Mouse (Mus musculus): ENCODE data around the gene Mapkbp1. TPM values are rescaled to one million over a fixed set of nuclear protein-coding genes. Genes with fewer than 3 reads are reported as not detected.
A peak's percentile ranks its signal among the peaks of the same experiment; 100 is the strongest.

Gene Mapkbp1
- polyA plus RNA-seq, 1 experiment from 2014 or later: 5.4 TPM

- Histone ChIP-seq H3K27me3 (no peaks in the 10 kb centered on the region), H3K36me3 (no peaks in the 10 kb centered on the region), H3K4me2 (replicated peaks) (no peak overlapping the region), H3K4me1 (no peaks in the 10 kb centered on the region), H3K9ac (replicated peaks) (no peak overlapping the region), H3K9me3 (no peaks in the 10 kb centered on the region), H3K4me3 (no peak overlapping the region), H3K27ac (replicated peaks) (no peak overlapping the region)
- WGBS: 68% methylated on average over 6 of the region's 6 CpGs
- ATAC-seq (replicated peaks): no peak
Measured at GRCm38 (mm10) chr2:120060190-120060589, 87.7 kb downstream of the Mapkbp1 start.

GRCm38 (mm10) chr2:120060651-120061050, 88.2 kb downstream of the Mapkbp1 start:
- Histone ChIP-seq H3K9me3 (no peaks in the 10 kb centered on the region), H3K9ac (replicated peaks) (no peak overlapping the region), H3K4me3 (no peak overlapping the region), H3K36me3 (no peaks in the 10 kb centered on the region), H3K4me1 (no peaks in the 10 kb centered on the region), H3K27me3 (no peaks in the 10 kb centered on the region), H3K27ac (replicated peaks) (no peak overlapping the region), H3K4me2 (replicated peaks) (no peak overlapping the region)
- WGBS: 78% methylated on average over 9 of the region's 9 CpGs
- ATAC-seq (replicated peaks): no peak

GRCm38 (mm10) chr2:120062248-120062647, 89.7 kb downstream of the Mapkbp1 start:
- no peak for ATAC-seq (replicated peaks)
- H3K4me1 ChIP-seq: no peaks in the 10 kb centered on the region
- no peaks in the 10 kb centered on the region for H3K27me3 ChIP-seq
- H3K4me3 ChIP-seq: no peak overlapping the region
- no peaks in the 10 kb centered on the region for H3K36me3 ChIP-seq
- WGBS: 70% methylated on average over 8 of the region's 8 CpGs
- no peaks in the 10 kb centered on the region for H3K9me3 ChIP-seq
- H3K4me2 ChIP-seq (replicated peaks): no peak overlapping the region
- H3K9ac ChIP-seq (replicated peaks): no peak overlapping the region
- no peak overlapping the region for H3K27ac ChIP-seq (replicated peaks)

DNA sequence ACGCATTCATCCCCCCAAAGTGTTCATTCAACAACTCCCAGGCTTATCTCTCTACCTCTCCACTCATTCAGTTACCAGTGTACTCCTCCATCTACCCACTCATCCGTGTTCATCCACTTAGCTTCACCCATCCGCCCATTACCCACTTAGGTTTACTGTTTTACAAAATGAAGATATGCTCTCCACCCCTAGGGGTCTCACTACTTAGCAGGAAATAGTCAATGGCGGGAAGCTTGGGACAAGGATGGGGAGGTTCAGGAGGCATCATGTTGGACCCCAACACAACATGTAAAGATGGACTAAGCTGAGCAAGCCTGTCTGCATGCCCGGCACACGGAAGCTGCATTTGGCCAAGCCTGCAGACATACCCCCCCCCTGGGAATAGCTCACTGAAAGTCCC, 92.1 kb downstream of the Mapkbp1 start:
- no peaks in the 10 kb centered on the region for H3K4me1 ChIP-seq
- H3K4me2 ChIP-seq (replicated peaks): no peak overlapping the region
- H3K9me3 ChIP-seq: no peaks in the 10 kb centered on the region
- H3K36me3 ChIP-seq: no peaks in the 10 kb centered on the region
- no peak overlapping the region for H3K4me3 ChIP-seq
- H3K27ac ChIP-seq (replicated peaks): no peak overlapping the region
- ATAC-seq (replicated peaks): no peak
- 85% methylated on average over 6 of the region's 6 CpGs for WGBS
- no peak overlapping the region for H3K9ac ChIP-seq (replicated peaks)
- H3K27me3 ChIP-seq: no peaks in the 10 kb centered on the region

- WGBS: 90% methylated on average over 10 of the region's 10 CpGs
- Histone ChIP-seq H3K4me1 (no peaks in the 10 kb centered on the region), H3K4me2 (replicated peaks) (no peak overlapping the region), H3K9me3 (no peaks in the 10 kb centered on the region), H3K36me3 (no peaks in the 10 kb centered on the region), H3K27ac (replicated peaks) (no peak overlapping the region), H3K27me3 (no peaks in the 10 kb centered on the region), H3K4me3 (no peak overlapping the region), H3K9ac (replicated peaks) (no peak overlapping the region)
- no peak for ATAC-seq (replicated peaks)
Measured at GRCm38 (mm10) chr2:120065243-120065642, 92.7 kb downstream of the Mapkbp1 start.

DNA sequence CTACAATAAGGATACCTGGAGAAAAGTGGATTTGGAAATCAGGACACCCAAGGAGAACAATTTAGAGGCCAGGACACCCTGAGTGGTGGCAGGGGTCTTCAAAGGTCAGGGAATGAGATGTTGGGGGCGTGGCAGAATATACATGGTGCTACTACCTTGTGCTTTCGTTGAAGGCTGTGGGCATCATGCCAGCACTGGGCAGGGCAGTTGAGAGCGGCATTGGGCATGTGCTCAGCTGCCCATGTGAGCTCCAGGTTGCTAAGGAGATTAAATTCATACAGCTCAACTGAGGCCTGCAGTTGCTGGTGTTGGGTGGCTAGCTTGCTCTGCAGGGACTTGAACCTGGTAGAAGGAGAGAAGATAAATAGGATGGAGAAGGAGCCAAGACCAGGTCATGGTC, 93.7 kb downstream of the Mapkbp1 start:
- H3K4me3 ChIP-seq: no peak overlapping the region
- H3K27me3 ChIP-seq: no peaks in the 10 kb centered on the region
- WGBS: 57% methylated on average over 3 of the region's 3 CpGs
- no peak overlapping the region for H3K9ac ChIP-seq (replicated peaks)
- H3K36me3 ChIP-seq: no peaks in the 10 kb centered on the region
- no peak overlapping the region for H3K4me2 ChIP-seq (replicated peaks)
- H3K27ac ChIP-seq (replicated peaks): no peak overlapping the region
- no peaks in the 10 kb centered on the region for H3K4me1 ChIP-seq
- H3K9me3 ChIP-seq: no peaks in the 10 kb centered on the region
- no peak for ATAC-seq (replicated peaks)

GRCm38 (mm10) chr2:120068555-120069465, 96.3 kb downstream of the Mapkbp1 start:
- H3K27me3 ChIP-seq: no peaks in the 10 kb centered on the region
- no peaks in the 10 kb centered on the region for H3K9me3 ChIP-seq
- no peak overlapping the region for H3K9ac ChIP-seq (replicated peaks)
- no peak overlapping the region for H3K4me3 ChIP-seq
- H3K4me1 ChIP-seq: no peaks in the 10 kb centered on the region
- ATAC-seq (replicated peaks): peak; percentile 48; the same call in 1 of the 2 replicates
- H3K36me3 ChIP-seq: no peaks in the 10 kb centered on the region
- no peak overlapping the region for H3K27ac ChIP-seq (replicated peaks)
- WGBS: 38% methylated on average over 16 of the region's 16 CpGs
- no peak overlapping the region for H3K4me2 ChIP-seq (replicated peaks)

DNA sequence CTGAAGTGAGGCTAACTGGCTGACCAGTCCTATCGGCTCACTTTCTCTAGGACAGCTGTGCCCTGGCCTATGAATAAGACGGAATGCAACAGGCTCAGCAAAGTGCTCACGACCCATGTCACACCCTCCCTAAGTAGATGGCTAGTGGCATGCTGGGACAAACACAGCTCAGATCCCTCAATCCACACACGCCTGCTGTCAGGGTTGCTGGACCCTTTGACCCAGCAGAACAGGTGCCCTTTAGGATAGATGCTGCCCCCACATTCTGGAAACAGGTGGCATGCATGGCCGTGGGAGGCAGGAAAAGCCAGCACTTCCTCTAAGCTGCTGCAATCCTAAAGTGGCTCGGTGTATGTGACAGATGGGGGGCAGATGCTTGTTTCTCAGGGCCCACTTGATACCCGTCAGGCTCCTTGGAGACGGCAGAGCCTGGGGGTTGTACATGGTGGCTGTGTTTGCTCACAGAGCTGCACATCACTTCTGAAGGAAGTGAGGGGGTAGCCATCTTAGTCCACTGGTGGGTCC, 97.0 kb downstream of the Mapkbp1 start:
- H3K4me3 ChIP-seq: no peak overlapping the region
- H3K27me3 ChIP-seq: 0 out of 2 replicates have a peak, but pooled peaks cover under 1% of the 10 kb centered on the region
- H3K9ac ChIP-seq (replicated peaks): no peak overlapping the region
- no peaks in the 10 kb centered on the region for H3K36me3 ChIP-seq
- no peak overlapping the region for H3K27ac ChIP-seq (replicated peaks)
- H3K4me1 ChIP-seq: no peaks in the 10 kb centered on the region
- no peak for ATAC-seq (replicated peaks)
- H3K4me2 ChIP-seq (replicated peaks): no peak overlapping the region
- no peaks in the 10 kb centered on the region for H3K9me3 ChIP-seq
- 63% methylated on average over 8 of the region's 8 CpGs for WGBS

- Histone ChIP-seq H3K36me3 (no peaks in the 10 kb centered on the region), H3K27ac (replicated peaks) (no peak overlapping the region), H3K4me3 (no peak overlapping the region), H3K4me2 (replicated peaks) (no peak overlapping the region), H3K9ac (replicated peaks) (no peak overlapping the region), H3K9me3 (no peaks in the 10 kb centered on the region), H3K27me3 (peaks cover 21% of the 10 kb centered on the region), H3K4me1 (peaks cover 8% of the 10 kb centered on the region)
- no peak for ATAC-seq (replicated peaks)
- 93% methylated on average over 4 of the region's 4 CpGs for WGBS
Measured at GRCm38 (mm10) chr2:120074096-120074495, 101.6 kb downstream of the Mapkbp1 start.

- under 1% methylated on average over 36 of the region's 36 CpGs for WGBS
- no peaks in the 10 kb centered on the region for H3K36me3 ChIP-seq
- H3K4me1 ChIP-seq: peaks cover 8% of the 10 kb centered on the region
- peak overlapping the region; percentile 54 for H3K4me2 ChIP-seq (replicated peaks)
- no peak overlapping the region; the same call in 1 of the 2 replicates for H3K9ac ChIP-seq (replicated peaks)
- no peaks in the 10 kb centered on the region for H3K9me3 ChIP-seq
- H3K27ac ChIP-seq (replicated peaks): no peak overlapping the region
- peaks cover 21% of the 10 kb centered on the region for H3K27me3 ChIP-seq
- peak; percentile 53 for ATAC-seq (replicated peaks)
- H3K4me3 ChIP-seq: peak overlapping the region; percentile 39
Measured at GRCm38 (mm10) chr2:120076076-120076705, 103.7 kb downstream of the Mapkbp1 start.

Data from forebrain, embryonic 15.5 days (tissue).